Mouse (Mus musculus): ENCODE data around the gene Gm49368.

Gene Gm49368

DNA sequence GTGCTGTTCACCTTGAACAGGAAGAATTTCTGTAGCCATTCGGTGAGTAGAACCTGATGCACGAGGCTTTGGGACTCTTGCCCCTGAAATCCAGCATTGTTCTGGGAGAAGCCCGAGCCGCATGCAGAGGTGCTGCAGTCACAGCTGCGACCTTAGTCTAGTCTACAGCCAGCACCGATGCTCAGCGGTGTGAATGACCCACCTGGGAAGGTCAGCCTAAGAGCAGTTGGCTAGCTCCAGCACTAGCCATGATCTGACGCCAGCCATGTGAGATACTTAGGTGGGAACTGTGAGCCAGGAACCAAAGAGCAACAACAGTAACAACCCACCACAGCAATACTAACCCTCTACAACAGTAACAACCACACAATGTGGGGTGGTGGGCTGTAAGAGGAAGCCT lies 4.6 kb upstream of the Gm49368 start:
- DNase-seq: no peak

DNA sequence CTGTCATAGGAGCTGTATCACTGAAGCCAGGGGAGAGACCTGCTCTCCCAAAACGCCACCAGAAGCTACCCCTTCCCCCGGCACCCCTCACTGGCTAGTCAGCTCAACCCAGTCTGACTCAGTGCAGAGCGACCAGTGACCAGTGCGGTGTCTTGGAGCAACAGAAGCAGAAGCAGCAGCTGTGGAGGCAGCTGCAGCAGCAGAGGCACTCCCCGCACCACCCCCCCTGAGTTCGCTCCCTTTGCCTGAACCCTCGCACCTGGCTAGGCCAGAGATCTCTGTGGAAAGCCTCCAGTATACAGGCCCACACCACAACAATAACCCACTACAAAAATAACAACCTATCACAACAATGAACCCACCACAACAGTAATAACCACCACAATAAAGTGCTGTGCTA lies 3.9 kb upstream of the Gm49368 start:
- DNase-seq: no peak

DNA sequence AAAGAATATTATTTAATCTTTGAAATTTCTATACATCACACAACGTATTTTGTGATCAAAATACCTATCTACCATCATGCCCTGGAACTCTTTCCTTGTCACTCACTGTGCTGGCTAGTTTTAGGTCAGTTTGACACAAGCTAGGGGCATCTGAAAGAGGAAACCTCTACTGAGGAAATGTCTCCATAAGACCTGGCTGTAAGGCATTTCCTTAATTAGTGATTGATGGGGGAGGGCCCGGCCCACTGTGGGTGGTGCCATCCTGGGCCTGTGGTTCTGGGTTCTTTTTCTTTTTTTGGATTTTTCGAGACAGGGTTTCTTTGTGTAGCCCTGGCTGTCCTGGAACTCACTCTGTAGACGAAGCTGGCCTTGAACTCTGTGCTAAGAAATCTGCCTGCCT lies 3.4 kb upstream of the Gm49368 start:
- no peak for DNase-seq

DNA sequence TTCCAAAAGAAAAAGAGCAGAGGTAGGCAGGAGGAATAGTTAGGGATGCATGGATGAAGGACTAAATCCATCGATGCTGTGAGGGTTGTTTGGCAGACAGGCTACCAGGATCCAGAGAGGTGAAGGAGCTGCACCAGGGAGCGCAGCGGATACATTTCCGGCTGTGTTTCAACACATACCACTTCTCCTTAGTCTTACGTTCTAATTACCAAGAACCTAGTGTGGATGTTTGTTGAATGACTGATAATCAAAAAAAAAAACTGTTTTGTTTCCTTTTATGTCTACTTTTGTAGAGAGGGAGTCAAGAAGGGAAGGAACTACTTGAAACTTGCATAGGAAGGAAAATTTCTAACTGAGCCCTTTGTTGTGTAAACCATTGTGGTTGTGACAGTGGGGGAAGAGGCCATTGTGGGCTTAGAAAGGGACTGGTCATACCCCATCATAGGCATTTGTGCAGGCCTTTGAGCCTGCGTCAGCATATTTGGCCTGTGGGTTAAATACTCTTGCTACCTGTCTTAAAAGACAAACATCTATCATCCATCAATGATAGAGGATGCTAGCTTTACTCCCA lies 813 bp downstream of the Gm49368 start:
- DNase-seq: no peak

DNA sequence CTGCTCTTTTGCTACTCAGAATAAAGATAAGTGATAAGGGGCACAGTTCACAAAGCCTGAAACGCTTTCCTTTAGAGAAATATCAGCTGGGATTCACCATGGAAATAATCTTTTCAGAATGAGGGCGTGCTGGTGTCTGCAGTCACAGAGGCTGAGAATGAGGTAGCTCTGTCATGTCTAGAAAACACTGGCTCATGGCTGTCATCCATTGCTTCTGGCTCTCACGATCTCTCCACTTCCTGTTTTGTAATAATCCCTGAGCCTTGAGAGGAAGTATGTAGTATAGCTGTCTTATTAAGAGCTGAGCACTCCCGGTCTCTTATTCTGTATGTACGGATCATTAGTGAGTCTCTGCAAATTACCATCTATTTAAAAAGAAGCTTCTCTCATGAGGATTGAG lies 3.1 kb downstream of the Gm49368 start:
- DNase-seq: no peak

DNA sequence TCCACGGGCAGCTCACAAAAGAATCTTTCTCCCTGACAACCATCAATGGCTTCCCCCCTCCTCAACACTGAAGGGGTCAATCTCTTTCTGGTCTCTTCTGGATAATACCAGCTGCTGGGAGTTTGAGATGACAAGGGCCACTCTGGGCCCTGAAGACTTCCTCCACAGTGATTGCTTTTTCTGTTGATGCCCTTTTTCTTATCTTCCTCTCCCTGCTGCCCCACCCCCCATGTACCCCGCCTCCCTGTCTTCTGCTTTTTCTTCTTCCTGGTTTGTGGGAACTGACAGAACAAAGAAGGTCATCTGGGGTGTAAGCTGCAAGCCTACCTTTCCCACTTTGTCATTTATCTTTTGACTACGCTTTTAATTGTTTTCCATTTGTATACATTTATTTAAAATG lies 5.4 kb downstream of the Gm49368 start:
- DNase-seq: no peak

DNA sequence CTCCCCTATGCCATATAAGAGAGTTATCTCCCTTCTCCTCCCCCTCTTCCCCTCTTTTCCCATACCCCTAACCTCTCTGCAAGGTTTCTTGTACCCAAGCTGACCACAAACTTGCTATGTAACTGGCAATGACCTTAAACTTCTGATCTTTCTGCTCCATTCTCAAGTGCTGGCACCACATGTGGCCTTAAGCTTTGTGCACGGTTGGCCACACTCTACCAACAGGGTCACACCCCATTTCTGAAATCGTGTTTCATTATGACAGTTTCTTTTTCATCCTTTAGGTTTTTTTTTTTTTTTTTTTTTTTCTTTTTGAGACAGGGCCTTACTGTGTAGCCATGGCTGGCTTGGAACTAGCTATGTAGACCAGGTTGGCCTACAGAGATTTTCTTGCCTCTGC lies 7.4 kb downstream of the Gm49368 start:
- DNase-seq: no peak

DNA sequence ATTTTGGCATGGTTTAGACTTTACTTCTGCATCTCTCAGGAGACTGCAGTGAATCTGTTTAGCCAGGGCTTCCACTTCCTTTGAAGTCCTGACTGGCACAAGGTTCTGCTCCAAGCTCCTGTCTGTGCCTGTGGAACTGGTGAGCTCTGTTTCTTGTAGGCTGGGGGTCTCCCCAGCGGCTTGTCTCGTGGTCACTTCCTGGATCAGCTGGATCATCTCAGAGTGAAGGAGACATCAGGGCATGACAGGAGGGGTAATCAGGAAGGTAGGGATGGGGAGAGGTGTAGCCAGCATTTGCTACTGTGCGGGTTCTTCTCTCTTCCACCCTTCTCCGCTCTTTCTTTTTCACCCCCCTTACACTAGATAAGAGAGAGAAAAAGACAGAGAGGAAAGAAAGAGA lies 9.3 kb downstream of the Gm49368 start:
- DNase-seq: no peak

DNA sequence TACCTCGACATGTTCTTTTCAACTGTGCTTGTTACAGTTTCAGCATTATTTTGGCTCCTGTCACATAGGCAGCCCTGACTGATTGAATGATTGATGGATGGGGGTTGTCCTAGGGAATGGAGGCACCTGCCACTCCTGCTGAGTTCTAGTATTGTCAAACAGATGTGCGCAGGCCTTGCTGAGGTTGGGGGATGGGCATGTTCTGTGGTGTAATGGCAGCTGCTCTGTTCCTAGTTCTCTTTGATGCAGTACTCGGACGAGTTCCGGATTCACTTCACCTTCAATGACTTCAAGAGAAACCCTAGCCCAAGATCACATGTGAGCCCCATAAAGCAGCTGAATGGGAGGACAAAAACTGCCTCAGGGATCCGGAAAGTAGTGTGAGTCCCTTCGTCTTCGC lies 17.5 kb downstream of the Gm49368 start:
- no peak for DNase-seq

DNA sequence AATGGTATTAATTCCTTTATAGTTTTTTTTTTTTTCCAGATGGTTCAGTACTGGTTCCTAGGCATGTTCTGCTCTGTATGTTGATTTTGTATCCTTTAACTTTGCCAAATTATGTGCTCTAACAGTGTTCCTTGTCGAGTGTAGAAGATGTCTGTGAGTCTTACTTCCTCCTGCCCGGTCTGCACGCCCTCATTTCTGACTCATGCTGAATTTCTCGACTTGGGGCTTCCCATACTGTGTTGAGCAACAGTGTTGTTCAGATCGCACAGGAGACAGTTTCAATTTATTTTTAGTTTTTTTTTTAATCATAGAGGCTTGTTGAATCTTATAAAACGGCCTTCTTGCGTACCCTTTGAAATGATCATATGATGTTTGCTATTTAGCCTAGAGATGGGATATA lies 26.7 kb downstream of the Gm49368 start:
- DNase-seq: no peak

DNA sequence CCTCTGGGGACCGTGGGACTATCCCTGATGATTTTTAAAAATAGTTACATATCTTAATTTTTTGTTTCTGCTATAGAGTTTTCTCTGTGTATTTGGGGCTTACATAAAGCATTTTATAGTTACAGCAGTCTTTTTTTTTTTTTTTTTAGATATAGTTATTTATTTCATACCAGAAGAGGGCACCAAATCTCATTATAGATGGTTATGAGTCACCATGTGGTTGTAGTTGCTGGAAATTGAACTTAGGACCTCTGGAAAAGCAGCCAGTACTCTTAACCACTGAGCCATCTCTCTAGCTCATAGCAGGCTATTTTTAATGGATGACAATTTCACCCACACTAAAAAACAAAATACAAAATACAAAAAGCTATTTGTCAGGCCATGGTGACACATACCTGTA lies 35.7 kb downstream of the Gm49368 start:
- no peak for DNase-seq

DNA sequence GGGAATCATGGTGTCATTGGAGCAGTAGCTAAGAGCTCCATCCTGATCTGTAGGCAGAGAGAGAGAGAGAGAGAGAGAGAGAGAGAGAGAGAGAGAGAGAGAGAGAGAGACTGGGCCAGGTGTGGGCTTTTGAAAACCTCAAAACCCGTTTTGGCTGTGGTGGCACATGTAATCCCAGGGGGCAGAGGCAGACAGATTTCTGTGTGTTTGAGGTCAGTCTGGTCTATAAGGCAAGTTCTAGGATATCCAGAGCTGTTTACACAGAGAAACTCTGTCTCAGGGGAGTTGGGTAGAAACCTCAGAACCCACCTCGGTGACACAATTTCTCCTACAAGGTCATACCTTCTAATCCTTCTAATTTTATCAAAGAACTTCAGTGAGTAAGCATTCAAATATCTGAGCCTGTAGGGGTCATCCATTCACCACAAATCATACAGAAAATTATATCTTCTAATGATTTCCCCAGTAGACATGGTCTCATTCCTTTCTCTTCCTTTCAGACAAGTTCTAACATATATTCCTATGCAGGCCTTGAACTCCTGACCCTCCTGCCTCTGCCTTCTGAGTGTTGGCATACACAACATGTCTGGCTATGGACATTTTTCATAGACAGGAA lies 38.4 kb downstream of the Gm49368 start:
- no peak for DNase-seq

DNA sequence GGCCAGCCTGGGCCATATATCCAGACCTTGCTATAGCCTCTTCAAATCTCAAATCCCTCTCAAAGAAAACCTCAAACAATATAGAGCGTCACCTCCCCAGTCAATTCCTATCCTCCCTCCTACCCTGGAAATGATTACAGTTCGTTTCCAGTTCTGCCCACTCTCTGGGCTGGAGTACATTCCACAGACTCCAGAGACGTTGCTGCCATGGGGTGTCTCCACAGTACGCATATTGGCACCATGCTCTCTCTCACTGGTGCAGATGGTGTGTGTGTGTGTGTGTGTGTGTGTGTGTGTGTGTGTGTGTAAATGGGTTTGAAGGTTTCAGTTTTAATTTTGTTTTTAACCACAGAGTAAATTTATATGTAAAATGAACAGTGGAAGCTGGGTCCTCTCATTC lies 42.8 kb downstream of the Gm49368 start:
- no peak for DNase-seq

DNA sequence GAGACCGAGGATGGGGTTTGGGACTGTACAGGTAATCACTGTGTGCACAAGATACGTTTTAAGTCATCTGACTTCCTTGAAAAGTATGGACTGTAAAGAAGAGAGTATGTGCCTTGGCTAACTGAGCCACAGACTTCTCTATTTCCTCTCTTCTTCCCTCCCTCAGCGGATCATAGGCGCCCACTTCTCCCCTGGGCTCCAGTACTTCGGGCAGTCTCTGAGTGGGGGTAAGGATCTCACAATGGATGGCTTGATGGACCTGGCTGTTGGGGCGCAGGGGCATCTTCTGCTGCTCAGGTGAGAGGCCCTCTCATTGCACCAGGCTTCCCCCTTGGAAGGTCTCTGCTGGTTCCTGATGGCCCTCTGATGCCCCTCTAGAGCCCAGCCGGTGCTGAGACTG lies 45.0 kb downstream of the Gm49368 start:
- no peak for DNase-seq

DNA sequence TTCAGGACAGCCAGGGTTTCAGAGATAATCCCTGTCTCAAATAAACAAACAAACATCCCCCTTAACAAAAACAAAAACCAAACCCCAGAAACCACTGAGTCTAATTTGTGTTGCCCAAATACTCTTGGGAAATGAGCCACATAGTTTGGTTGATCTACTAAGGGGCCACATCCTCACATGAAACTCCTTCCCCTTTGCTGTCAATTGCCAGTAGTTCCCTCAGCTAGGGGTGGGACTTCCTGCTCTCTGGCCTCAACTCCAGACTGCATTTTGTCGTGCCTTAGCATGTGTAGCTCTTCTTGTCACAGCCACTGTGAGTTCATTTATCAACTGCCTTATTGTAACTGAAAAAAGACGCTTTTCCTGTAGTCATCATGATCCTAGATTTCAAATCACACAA lies 47.8 kb downstream of the Gm49368 start:
- no peak for DNase-seq

DNA sequence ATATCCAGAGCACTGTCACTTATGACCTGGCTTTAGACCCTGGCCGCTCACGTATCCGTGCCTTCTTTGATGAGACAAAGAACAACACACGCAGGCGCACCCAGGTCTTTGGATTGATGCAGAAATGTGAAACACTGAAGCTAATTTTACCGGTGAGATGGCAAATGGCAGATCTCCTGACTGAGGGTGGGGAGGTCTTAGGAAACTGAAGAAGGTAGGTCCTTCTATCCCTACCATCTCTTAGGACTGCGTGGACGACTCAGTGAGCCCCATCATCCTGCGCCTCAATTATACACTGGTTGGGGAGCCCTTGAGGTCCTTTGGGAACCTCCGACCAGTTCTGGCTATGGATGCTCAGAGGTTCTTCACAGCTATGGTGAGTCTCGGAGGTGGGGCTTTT lies 49.6 kb downstream of the Gm49368 start:
- DNase-seq: no peak

DNA sequence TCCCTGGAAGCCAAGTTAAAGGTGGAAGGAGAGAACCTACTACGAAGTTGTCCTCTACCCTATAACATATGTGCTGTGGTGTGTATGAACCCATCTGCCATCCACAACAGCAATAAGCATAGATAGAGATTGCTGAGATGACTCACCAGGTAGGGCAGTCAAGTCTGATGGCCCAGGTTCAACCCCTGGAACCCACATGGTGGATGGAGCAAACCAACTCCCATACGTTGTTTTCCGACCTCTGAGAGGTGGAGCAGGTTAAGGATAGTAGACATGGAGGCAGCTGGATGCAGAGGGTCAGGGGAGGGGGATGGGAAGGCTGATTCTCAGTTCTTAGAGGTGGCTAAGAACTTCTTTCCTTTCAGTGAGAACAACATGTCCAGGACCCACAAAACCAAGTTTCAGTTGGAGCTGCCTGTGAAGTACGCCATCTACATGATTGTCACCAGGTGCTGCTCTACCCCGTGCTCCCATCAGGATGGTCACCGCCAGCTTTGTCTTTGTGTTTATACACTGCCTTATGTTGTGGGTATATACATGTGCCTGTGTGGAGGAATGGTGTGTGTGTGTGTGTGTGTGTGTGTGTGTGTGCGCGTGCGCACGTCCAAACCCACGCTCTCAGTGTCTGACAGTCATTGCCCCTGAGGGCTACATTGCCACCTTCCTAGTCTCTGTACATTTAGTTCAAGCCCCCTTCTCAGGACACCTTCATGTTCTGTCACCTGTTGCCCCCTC lies 52.1 kb downstream of the Gm49368 start:
- DNase-seq: no peak

DNA sequence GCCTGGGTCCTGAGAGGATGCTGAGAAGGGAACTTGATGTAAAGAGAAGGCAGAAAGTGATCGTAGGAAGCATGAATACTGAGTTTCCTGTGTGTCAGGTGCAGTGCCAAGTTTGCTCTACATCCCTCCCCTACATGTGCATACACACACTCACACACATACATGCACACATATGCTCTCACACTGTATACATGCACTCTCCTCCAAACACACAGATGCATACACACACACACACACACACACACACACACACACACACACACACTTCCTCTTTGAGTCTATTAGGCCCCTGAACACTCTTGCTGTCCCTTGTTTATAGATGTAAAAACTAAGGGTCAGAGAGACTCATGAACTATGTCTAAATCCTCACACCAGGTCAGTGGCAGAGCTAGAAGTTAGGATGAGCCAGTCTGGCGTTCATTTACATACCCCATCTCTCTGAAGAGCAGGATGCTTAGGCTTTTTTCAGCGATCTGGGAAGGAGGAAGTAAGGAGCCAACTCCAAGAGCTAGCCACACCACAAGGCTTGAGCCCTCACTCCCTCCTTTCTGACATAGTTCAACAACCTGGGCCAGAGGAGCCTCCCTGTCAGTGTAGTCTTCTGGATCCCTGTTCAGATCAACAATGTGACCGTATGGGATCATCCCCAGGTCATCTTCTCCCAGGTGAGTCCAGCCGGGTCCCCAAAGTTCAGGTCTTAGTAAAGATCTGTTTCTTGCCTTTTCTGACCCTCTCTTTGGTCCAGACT lies 52.9 kb downstream of the Gm49368 start:
- DNase-seq: no peak

DNA sequence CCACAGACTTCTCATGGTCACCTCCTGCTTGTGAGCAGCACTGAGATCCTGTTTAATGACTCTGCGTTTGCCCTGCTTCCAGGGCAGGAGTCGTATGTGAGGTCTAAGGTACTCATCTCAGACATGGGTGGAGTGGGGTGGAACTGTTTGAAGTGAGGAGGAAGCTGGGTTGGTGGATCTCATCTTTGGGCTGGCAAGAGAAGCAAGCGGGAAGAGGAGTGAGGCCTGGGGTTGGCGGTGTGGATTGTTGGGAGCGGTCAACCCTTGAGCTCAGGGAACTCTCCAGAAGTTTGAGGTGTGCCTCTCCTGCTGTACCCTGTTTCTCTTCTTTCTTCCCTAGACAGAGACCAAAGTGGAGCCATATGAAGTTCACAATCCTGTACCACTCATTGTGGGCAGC lies 53.9 kb downstream of the Gm49368 start:
- no peak for DNase-seq

DNA sequence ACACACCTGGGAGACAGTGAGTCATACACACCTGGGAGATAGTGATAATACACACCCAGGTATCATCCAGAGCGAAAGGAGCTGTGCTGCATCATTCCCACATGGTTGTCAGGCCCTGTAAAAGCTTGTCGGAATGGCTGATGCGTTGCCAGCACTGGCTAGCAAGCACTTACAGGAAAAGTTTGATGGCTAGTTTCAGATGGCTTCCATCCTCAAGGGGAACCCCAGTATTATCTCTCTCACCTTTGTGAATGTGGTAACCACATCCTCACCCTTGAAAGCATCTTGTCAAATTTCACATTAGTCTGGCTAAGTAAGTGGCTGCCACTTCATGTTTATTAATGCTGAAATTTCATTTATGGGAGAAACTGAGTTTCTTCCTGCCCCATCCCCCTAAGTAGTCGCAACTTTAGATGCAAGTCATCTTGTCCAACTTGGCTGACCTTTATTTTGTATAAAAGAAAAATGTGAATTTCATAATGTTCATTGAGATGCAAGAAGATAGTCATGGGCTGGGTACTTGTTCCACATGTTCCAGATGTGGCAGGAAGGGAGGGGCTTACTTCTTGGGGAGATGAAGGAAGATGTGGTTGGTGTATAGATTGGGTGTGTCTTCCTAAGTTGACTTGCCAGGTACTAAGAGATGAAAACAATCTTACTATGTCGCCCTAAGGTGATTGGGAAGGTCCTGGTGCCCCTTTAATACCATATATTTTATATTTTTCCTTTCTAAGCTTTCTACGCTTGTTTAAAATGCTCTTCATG lies 57.4 kb downstream of the Gm49368 start:
- no peak for DNase-seq

DNA sequence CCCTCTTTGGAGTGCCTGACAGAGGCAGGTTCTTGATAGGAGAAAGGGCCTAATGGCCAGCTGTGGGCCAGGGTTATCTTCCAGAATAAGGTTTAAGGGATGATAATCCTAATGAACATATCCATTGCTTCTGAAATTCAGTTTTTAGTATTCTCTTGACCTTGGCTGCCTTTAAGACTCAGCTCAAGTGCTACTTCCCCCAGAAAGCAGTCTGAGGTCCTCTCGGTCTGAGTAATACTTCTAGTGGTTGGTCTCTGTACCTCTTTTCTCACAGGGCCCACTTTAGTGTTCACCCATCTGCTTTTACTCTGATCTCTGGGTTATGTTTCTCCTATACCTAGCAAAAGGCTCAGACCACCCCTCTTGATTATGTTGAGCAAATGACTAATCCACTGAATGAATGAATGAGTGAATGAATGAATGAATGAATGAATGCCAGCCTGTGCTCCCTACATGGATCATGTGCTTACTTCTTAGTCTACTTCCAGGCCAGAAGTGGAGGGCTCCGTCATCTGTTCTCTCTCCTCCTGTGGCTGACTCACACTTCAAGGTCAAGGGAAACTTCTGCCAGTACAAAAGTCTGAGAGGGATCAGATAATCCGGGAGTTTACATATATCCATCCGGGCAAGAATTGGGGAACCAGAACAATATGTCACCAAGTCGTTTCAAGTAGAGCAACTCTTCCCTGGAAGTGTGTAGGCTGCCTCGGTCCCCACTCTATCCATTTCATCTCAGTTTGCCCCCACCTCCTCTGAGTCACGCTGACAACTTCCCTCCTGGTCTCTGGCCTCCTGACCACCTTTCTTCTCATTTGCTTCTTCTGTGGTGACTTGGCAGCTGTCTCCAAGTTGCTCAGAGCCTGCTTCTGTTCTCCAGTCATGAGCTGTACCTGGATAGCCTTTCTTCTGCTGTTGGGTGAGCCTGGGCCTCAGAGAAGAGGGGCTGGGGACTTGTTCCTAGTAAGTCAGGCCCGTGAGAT lies 66.5 kb downstream of the Gm49368 start, which contains the start of gene Itgax:
Itgax (plus strand) TSS at position 807 of the 980 bp plus-strand sequence.
- DNase-seq: no peak

DNA sequence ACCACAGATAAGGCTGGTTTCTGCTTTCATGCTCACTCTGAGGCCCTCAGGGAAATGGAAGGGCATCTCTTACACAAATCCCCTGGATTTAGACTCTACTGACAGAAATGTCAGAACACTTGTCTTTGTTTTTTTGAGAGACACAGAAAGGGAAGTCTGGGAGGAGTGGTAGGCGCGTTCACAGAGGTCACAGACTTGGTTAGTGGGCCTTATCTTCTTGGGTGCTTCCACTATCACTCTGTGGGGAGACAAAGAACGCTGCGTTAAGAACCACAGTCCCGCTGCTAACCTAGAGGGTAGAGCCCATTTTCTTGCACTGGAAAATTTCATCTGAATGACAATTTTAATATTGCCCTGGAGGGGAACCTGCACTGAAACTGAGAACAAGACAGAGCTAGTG lies 69.7 kb downstream of the Gm49368 start:
- no peak for DNase-seq
